Mouse (Mus musculus): ENCODE results near the gene Jpt1. TPM values are rescaled to one million over a fixed set of nuclear protein-coding genes. Genes with fewer than 3 reads are reported as not detected.
A peak's percentile ranks its signal among the peaks of the same experiment; 100 is the strongest.
"Not testable (repeated sequence)": the region's sequence is repeated elsewhere in the genome, so short reads cannot be mapped to it uniquely, and the experiment has no call there.

The Jpt1 gene
- 10 to 100 TPM; 81.3 to 86.5 TPM for total RNA-seq (2021)
- long read RNA-seq, experiment 1: 0 reads
- long read RNA-seq, experiment 2, partial matches to known transcripts: 1 of 9 reads
- long read RNA-seq, experiment 2, other reads (novel, unspliced or antisense): 5 of 9 reads

DNA sequence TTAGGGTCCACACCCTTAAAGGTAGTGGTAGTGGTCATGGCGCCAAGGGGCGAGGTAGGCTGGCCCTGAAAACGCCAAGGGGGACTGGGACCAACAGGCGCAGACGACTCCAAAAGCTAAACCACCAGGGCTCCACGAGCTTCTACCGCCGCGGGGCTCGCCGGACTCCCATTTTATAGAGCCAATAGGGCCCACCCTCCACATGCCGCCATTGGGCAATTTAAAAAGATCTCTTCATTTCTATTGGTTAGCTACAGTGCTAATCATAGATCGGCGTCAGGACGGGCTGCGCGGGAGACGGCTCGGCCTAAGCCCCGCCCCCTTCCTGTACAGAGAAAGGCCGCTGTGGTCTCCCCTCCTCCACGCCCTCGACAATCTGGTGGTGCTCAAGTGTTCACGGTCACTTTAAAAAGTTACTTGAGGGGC is at the start of gene Jpt1:
Gene Jpt1 (minus strand): TSS at position 150 of the 426 bp plus-strand sequence.
- DNase-seq (ENCODE audit: low spot score in 2 of 2): peak; percentile 96 to 99

DNA sequence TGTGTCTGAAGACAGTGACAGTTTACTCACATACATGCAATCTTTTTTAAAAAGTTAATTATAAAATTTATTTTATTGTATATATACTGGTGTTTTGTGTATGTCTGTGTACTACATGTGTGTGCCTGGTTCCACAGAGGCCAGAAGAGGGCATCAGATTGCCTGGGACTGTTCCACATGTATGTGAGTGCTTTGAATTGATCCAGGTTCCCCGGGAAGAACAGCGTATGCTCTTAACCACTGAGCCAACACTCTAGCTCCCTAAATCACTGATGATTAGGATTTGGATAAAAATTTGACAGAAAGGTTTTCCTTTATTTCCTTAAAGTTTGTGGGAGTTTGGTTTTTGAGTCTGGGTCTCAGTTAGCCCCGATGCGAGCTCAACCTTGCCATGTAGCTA is 49.2 kb upstream of the Jpt1 start:
- no peak for DNase-seq (ENCODE audit: low spot score in 2 of 2)

DNA sequence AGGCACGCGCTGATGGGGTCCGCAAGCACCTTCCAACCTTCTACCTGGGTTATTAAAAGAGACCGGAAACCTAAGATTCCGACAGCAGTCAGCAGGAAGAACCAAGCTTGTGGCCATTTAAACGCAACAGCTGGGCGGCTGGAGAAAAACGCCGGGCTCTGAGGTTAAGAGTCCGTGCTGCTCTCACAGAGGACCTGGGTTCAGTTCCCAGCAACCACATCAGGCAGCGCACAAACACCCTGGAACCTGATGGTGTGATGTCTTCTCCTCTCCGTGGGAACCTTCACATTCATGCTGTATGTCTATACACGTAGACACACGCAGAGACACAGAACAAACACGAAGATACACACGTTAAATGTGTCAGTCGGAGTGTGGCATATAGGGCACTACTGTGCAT is 41.5 kb upstream of the Jpt1 start:
- DNase-seq (ENCODE audit: low spot score in 2 of 2): no peak

DNA sequence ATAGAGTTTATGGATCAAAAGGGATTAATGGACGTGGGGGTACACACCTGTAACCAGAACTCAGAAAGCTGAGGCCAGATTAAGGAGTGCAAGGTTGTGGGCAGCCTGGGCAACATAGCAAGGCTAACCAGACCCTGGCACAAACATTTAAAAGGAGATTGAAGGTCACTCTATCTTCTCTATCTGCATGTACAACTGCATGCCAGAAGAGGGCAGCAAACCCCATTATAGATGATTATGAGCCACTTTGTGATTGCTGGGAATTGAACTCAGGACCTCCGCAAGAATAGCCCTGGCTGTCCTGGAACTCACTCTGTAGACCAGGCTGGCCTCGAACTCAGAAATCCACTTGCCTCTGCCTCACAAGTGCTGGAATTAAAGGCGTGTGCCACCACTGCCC is 38.6 kb upstream of the Jpt1 start:
- peak in 1 of 2 experiments; percentile 19 for DNase-seq (ENCODE audit: low spot score in 2 of 2)

DNA sequence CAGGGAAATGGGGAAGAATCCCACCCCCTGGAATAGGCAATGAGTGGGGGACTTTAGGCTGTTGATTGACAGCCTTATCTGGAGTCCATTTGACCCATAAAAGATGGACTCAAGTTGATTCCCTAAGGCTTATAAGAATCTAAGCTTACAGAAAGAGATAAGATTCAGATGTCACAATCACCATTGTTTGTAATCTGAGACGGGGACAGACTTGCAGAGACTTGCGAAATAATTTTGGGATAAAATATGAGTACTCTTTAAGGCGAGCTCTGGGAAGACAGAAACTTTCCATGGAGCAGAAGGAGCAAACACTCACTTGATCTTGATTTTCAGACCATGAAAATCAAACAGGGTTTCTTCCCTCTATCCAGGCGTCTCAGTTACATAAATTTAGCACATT is 29.4 kb upstream of the Jpt1 start:
- no peak for DNase-seq (ENCODE audit: low spot score in 2 of 2)

DNA sequence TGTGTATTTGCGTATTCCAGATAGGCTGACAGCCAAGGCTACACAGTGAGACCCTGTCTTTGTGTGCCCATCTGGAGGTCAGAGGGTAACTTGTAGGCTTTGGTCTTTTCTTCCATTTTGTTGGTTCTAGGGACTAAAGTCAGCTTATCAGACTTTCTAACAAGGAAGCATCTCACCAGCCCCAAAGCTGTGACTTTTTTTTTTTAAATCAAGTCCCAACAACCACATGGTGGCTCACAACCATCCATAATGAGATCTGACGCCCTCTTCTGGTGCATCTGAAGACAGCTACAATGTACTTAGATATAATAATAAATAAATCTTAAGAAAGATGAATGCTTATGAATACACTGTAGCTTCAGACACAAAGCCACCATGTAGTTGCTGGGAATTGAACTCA is 23.9 kb upstream of the Jpt1 start:
- DNase-seq (ENCODE audit: low spot score in 2 of 2): no peak

DNA sequence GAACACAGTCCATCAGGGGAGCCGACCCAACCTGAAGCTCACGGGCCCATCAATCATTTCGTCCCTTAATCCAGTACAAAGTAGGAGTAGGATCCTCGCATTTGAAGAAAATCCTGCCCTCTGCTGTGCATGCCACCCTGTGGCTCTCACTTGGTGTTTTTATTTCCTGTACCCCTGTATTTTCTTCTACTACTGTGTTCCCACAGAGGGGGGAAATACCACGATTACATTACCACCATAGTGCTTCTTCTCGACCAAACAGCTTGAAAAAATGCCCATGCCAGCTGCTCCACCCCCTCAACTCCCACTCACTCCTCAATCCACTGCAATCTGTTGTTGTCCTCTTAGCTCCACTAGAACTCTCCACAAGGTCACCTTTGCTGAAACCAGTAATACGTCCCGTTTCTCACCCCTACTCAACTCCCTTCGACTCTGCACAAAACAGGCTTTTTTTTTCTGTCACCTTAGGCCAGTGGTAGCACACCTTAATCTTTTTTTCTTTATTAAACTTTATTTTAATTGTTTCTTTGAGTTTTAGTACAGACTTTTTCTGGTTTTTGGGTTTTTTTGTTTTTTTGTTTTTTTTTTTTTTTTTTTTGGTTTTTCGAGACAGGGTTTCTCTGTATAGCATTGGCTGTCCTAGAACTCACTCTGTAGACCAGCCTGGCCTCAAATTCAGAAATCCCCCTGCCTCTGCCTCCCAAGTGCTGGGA is 22.8 kb upstream of the Jpt1 start:
- no peak for DNase-seq (ENCODE audit: low spot score in 2 of 2)

DNA sequence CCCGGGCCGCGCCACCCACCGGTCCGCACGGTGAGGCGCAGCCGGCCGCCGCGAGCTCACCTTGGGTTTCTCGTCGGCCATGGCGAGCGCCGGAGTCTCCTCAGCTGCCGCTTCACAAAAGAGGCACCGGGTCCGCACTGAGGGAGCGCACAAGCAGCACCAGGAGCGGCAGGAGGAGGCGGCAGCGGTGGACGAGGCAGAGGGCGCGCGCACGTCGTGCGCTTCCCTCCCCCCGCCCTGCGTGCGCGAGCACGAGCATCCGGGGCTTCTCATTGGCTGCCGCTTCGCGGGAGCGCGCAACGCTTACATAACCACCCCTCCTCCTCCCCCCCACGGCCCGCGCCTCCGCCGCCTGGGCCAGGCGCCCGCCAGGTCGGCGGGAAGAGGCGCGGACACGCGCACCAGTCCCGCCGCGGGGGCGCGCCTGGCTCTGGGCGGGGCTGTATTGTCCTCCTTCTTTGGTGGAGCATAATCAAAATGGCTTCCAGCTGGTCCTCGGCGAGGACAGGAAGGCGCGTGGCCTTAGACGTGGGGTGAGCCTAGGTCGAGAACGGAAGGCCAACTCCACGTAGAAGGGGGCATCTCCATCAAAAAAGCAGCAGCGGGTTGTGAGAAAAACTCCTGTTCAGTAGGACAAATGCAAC is 22.0 kb upstream of the Jpt1 start, which contains the start of gene Sumo2:
Gene Sumo2 (minus strand): TSS at position 239 of the 644 bp plus-strand sequence.
- DNase-seq (ENCODE audit: low spot score in 2 of 2): peak; percentile 100

DNA sequence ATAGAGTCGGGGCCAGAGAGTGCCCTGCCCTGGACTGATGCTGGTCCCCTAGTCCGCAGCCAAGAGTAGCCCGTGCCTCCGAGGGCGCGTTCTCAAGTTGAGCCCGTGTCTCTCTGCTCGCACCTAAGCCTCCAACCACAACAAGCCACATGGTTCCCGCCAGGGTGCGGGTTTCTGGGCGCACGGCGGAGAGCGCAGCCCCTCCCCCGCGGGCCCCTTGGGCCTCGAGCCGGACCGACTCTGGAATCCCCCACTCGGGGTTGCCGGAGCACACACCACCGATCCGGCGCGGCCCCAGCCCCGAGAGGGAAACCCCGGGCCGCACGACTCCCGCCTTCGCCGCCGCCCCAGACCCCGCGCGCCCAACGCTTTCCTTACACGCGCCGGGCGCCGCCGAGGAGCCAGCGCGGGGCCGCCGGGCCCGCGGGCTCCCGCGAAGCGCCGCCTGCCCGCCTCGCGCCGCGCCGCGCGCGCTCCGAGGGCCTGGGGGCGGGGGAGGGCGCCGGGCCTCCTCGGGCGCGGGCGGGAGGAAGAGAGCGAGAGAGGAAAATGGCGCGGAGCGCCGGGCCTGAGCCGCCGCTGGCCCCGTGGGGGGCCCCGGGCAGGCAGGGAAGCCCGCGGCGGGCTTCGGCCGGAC is 21.3 kb upstream of the Jpt1 start:
- peak; percentile 61 to 69 for DNase-seq (ENCODE audit: low spot score in 2 of 2)

DNA sequence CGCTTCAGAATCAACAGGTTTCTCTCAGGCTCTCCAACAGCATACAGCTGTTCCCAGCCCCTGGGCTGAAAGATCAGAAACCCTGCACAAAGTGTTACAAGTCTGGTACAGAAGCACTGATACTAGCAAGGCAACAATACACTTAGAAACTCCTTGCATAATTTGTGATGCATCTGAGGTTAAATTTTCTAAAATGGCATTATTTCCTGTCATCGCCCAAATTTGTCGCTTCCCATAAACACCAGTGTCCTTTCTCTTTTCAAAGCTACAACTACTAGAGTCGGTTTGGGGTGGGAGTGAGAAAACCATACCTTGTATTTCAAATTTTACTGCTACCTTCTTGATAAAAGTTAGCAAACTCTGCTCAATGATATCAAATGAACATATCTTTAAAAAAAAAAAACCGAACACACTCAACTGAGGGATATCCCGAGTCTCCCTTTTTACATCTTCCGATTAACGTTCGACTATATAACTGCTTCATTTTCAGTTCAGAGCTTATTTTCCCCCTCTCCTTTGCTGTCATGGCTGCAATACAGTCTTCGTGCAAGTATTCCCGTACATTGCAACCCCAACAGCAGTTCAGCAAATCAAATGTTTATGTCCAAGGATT is 20.7 kb upstream of the Jpt1 start:
- DNase-seq (ENCODE audit: low spot score in 2 of 2): no peak

DNA sequence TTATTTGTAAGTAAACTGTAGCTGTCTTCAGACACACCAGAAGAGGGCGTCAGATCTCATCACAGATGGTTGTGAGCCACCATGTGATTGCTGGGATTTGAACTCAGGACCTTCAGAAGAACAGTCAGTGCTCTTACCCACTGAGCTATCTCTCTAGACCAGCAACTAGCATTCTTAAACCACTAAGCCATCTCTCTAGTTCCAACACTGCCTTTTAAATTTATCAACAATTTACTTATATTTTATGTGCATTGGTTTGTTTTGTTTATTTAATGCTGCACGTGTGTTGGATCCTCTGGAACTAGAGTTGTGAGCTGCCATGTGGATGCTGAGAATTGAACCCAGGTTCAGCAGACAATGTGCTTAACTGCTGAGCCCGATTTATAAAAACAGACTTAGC is 12.3 kb upstream of the Jpt1 start:
- DNase-seq (ENCODE audit: low spot score in 2 of 2): not testable (repeated sequence)

DNA sequence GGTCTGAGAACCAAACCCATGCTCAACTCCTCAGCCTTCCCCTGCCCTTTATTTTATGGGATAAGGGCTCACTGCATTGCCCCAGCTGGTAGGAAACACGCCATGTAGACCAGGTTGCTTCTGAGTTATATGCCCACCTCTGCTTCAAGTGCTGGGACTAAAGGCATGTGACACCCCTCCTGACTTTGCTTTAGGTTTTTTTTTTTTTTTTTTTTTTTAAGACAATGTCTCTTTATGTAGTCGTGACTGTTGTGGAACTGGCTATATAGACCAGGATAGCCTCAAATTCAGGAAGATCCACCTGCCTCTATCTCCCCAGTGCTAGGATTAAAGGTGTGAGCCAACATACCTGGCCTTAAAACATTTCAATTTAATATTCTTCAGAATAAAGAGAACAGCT is 8.5 kb upstream of the Jpt1 start:
- no peak for DNase-seq (ENCODE audit: low spot score in 2 of 2)

DNA sequence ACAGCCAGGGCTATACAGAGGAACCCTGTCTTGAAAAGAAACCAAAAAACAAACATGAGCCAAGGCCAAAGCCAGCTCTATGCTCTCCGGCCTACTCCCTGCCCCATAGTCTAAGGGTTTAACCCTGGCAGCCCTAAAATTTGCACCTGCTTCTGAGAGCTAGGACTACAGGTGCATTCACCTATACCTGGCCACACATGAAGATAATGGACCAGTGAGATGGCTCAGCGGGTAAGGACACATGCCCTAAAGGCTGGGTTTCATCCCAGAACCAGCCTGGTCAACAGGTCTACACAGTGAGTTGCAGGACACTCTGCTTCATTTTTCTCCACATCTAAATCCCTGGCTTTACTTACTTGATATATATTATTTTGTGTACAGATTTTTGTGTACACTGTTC is 8.1 kb upstream of the Jpt1 start:
- DNase-seq (ENCODE audit: low spot score in 2 of 2): no peak

DNA sequence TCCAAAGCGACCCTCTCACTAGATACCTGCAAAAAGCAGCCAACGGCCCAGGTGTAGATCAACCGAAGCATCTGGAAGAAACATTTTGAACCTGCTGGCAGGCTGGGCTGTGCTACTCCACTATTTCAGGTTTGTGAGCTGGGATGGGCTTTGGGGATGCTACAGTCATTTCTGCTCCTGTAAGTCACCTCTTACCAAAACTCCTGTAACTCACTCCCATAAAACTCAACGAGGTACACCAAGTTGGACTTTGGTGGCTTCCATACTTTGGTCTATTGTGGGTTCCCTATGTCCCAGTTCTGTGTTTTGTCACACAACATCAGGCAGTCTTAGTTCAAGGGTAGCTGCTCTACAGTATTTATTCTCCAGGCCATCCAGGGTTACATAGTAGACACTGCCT is 6.9 kb upstream of the Jpt1 start:
- no peak for DNase-seq (ENCODE audit: low spot score in 2 of 2)

DNA sequence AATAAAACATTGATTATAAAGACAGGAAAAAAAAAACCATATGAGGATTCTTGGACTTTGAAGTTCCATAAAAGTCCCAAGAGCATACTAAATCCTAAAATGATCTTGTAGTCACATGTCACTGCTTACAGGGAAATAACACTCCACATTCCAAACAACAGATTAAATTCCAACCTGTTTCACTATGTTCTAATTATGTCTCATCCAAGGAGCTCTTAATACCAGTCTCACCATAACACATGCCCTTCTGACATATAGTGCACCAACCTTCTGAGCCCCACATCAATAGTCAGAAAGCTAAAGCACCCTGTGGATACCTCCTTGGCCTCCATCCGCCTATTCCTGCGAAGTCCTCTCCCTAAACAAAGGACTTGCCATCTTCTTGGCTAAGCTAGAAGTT is 6.0 kb upstream of the Jpt1 start:
- no peak for DNase-seq (ENCODE audit: low spot score in 2 of 2)

DNA sequence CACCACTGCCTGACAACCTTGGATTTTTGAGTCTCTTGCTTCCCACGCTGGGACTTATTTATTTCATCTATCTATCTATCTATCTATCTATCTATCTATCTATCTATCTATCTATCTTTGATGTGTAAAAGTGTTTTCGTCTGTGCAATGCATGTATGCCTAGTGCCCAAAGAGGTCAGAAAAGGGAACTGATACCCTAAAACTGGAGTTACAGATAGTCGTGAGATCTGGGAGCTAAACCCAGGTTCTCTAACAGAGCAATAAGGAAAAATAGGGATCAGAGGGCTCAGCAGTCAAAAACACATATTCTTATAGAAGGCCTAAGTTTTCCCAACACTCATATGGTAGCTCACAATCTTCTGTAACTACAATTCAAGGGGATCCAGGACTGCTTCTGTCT is 5.4 kb upstream of the Jpt1 start:
- DNase-seq (ENCODE audit: low spot score in 2 of 2): no peak

DNA sequence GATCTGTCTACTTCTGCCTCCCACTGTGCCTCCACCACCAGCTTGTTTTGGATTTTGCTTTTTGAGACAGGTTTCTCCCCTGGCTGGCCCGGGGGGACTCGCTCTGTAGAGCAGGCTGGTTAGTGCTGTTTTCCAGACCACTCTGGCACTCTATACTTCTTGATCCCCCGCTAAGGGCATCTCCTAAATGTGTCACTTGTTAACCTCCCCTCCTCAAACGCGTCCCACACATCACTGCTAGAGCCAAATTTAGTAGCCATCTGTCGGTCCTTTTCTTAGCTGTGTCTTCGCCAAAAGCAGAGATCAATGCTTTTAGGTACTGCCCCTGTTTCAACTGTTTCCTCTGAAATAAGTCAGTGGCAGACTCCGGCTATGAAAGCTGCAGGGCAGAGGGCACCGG is 4.5 kb upstream of the Jpt1 start:
- no peak for DNase-seq (ENCODE audit: low spot score in 2 of 2)

DNA sequence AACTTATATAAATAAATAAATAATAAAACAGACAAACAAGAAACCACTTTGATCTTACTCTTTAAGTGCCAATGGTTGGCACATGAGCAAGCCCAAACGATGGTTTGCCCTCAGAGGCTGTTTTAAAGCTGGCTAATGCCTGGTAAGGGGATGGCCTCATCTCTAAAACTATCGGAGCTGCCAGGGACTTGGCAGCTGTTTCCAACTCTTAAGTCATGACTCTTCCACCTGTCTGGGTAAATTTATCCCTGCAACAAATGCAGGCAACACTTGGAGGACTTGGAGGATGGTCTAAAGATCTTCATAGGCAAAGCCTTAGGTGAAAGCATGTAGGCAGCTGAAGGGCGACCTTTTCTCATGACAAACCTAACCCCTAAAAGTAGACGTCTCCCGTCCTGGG is 2.8 kb upstream of the Jpt1 start:
- DNase-seq (ENCODE audit: low spot score in 2 of 2): no peak

DNA sequence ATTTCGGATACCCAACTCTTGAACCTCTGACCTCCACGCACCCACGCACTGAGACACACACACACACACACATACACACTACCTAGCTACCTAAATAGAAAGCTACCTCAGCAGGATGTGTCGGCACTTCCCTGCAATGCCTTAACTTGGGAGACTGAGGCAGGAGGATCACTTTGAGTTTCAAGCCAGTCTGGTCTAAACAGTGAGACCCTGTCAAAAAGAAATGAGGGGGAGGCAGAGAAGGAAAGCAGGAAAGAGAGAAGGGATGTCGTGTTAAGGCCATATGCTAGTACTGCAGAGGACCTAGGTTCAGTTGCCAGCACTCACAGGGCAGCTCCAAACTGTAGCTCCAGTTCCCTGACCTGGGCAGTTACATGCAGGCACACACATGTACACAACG is 834 bp upstream of the Jpt1 start:
- DNase-seq (ENCODE audit: low spot score in 2 of 2): no peak

DNA sequence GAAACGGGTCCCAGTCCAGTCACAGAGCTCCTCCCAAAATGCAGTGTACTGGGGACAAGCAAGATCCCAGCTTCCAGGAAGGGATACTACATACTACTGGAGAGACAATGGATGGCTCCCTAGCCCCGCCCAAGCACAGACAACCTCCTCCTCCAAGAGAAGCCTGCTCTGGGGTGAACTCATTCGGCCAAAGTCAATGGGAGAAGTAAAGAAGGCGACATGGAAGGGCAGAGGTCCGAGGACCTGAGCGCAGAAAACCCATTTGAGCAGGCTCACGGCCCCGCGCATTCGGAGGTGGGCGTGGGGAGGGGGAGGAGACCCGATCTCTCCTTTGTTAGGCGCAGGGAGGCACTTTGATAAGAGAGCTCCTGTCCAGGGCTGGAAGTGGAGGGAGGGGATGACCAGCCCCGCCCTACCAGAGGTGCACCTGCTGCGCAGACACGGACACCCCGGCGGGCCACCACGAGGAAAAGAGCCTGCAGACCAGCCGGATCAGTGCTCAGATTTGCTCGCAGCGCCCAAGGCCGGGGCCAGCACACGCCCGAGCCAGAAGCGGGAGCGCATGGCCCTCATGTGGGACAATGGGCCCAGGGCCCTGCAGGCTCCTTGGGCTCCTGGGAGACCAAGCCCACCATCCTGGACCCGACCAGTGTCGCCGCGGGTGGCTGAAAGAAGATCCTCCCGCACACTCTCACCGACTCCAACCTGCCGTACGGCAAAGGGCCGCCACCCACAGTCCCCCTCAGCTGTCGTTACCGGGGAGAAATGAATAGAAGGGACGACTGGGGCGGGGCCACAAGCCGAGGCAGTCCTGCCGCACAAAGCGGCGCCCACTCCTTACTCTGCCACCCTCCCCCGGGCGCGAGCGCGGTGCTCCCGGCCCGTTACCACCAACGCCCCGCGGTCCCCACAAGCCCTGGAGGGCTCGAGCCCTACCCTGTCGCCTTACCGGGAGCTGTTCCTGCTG is 633 bp downstream of the Jpt1 start:
- DNase-seq (ENCODE audit: low spot score in 2 of 2): peak in 1 of 2 experiments; percentile 50
